In the genomic region with DNA sequence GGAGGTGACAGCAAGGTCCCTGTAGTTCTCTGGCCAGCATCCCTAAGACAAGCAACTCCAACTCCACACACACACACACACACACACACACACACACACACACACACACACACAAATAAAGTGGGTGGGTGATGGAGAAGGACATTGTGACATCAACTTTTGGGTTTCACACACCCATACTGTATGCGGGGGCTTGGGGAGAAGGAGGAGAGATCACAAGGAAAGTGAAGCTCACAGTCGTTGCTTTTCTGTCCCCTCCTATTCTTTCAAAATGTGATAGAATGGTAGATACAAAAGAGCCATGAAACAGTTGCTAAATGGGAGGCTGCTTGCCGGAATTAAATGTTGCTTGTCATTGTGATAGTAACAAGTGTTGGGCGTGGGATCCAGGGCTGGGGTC, we compare ENCODE assay signal across 16 mouse cellular contexts.
"Had no signal": no experiment of that assay in that cellular context is flagged by ENCODE, and none has a peak within 500 bp of the region (broad histone marks: within the 10 kb centered on the region; RNA-seq: fewer than 3 reads in every experiment).

No protein-coding gene starts in this region.

- H3K36me3 ChIP-seq: limb, embryonic 12.5 days; liver, embryonic 13.5 days; midbrain, embryonic 10.5 days; neural tube, embryonic 13.5 days; stomach, embryonic 15.5 days had no signal

- H3K9ac ChIP-seq: limb, embryonic 12.5 days; liver, postnatal 0 days; neural tube, embryonic 13.5 days; stomach, embryonic 15.5 days had no signal

- H3K4me1 ChIP-seq: limb, embryonic 12.5 days; stomach, embryonic 15.5 days had no signal

- ATAC-seq: intestine, postnatal 0 days; liver, postnatal 0 days; midbrain, embryonic 16.5 days had no signal

- H3K4me2 ChIP-seq: limb, embryonic 12.5 days; neural tube, embryonic 13.5 days; stomach, embryonic 15.5 days had no signal

- H3K4me3 ChIP-seq: limb, embryonic 12.5 days; midbrain, embryonic 10.5 days; neural tube, embryonic 13.5 days; stomach, embryonic 15.5 days had no signal

- DNase-seq: kidney, adult 8-10 months; kidney, postnatal 25 days; layer of hippocampus, postnatal 36 days; liver; liver, embryonic 13.5 days; liver, postnatal 0 days; retina, postnatal 1 day; right cerebral cortex, postnatal 4 days; thymus, adult 18-20 months; thymus, postnatal 14 days had no signal

- H3K27ac ChIP-seq: limb, embryonic 12.5 days; liver, embryonic 13.5 days; midbrain, embryonic 10.5 days; neural tube, embryonic 13.5 days; stomach, embryonic 15.5 days had no signal

- H3K9me3 ChIP-seq: limb, embryonic 12.5 days; liver, embryonic 13.5 days; midbrain, embryonic 10.5 days; neural tube, embryonic 13.5 days; stomach, embryonic 15.5 days had no signal

- H3K27me3 ChIP-seq: liver, embryonic 13.5 days; neural tube, embryonic 13.5 days; stomach, embryonic 15.5 days had no signal
